Mouse (Mus musculus) MN1 (cell line): ENCODE data around the gene Rab8b.

Source experiments
- DNase-seq: peaks from one replicate; pipeline ENCODE4 v3.0.0-alpha.2; 2016; ENCODE audit warnings: low spot score

The Rab8b gene

GRCm38 (mm10) chr9:66919382-66919971 lies at the start of gene Rab8b:
TSS of gene Rab8b (minus strand) at chr9:66919687.
- DNase-seq = peak; percentile 96

GRCm38 (mm10) chr9:66967492-66967891 lies 48.0 kb upstream of the Rab8b start:
- no peak for DNase-seq

- DNase-seq = no peak
Observed at GRCm38 (mm10) chr9:66961478-66961877, 42.0 kb upstream of the Rab8b start.

- no peak for DNase-seq
Observed at GRCm38 (mm10) chr9:66957451-66957850, 38.0 kb upstream of the Rab8b start.

- DNase-seq = no peak
Observed at GRCm38 (mm10) chr9:66952886-66953285, 33.4 kb upstream of the Rab8b start.

- no peak for DNase-seq
Observed at GRCm38 (mm10) chr9:66952321-66952720, 32.8 kb upstream of the Rab8b start.

GRCm38 (mm10) chr9:66948536-66948935 lies 29.0 kb upstream of the Rab8b start:
- DNase-seq = no peak

GRCm38 (mm10) chr9:66945647-66946641 lies 26.5 kb upstream of the Rab8b start, which contains the start of gene Rps27l:
TSS of gene Rps27l (plus strand) at chr9:66946086.
- peak; percentile 93 for DNase-seq

- no peak for DNase-seq
Observed at GRCm38 (mm10) chr9:66945161-66945560, 25.7 kb upstream of the Rab8b start.

- peak; percentile 83 for DNase-seq
Observed at GRCm38 (mm10) chr9:66938836-66939235, 19.3 kb upstream of the Rab8b start.

- DNase-seq = peak; percentile 82
Observed at GRCm38 (mm10) chr9:66937507-66937906, 18.0 kb upstream of the Rab8b start.

- no peak for DNase-seq
Observed at GRCm38 (mm10) chr9:66933869-66934808, 14.7 kb upstream of the Rab8b start.

GRCm38 (mm10) chr9:66930351-66930750 lies 10.9 kb upstream of the Rab8b start:
- no peak for DNase-seq

GRCm38 (mm10) chr9:66927696-66928402 lies 8.4 kb upstream of the Rab8b start:
- DNase-seq = no peak

GRCm38 (mm10) chr9:66925853-66926252 lies 6.4 kb upstream of the Rab8b start:
- no peak for DNase-seq

GRCm38 (mm10) chr9:66922076-66922475 lies 2.6 kb upstream of the Rab8b start:
- no peak for DNase-seq

GRCm38 (mm10) chr9:66920488-66921279 lies 1.2 kb upstream of the Rab8b start:
- DNase-seq = peak; percentile 34

- DNase-seq = peak; percentile 50
Observed at GRCm38 (mm10) chr9:66919981-66920380, 494 bp upstream of the Rab8b start.

GRCm38 (mm10) chr9:66918672-66919330 lies 686 bp downstream of the Rab8b start:
- no peak for DNase-seq

- no peak for DNase-seq
Observed at GRCm38 (mm10) chr9:66917892-66918255, 1.6 kb downstream of the Rab8b start.
